Mouse (Mus musculus) MEL (cell line): ENCODE data around the gene Car6.

Experiments used
- CTCF ChIP-seq, 3 experiments: IDR thresholded peaks in 2 of 3; conservative IDR thresholded peaks in 1 of 3; 2 replicates each; pipeline ENCODE4 v1.5.1; 2011 to 2012; ENCODE audit warnings: low read length in 3 of 3, low read depth in 2 of 3, mild to moderate bottlenecking in 2 of 3, improper control_type of control experiment in 1 of 3, inconsistent platforms in 1 of 3, mixed read lengths in 1 of 3, moderate library complexity in 1 of 3; ENCODE audit not compliant: control insufficient read depth in 1 of 3, insufficient read depth in 1 of 3, poor library complexity in 1 of 3, severe bottlenecking in 1 of 3
- GATA1 ChIP-seq: IDR thresholded peaks from 2 replicates; pipeline ENCODE4 v1.6.1; 2011; ENCODE audit warnings: low read depth, low read length, improper control_type of control experiment
- MAX ChIP-seq: IDR thresholded peaks from 2 replicates; pipeline ENCODE4 v1.6.1; 2011; ENCODE audit warnings: low read length, improper control_type of control experiment
- MEF2A ChIP-seq: IDR thresholded peaks from 2 replicates; pipeline ENCODE4 v1.6.1; 2014; ENCODE audit warnings: low read depth, mild to moderate bottlenecking, inconsistent platforms, low read length, improper control_type of control experiment; ENCODE audit not compliant: poor library complexity, insufficient replicate concordance, severe bottlenecking; ENCODE audit errors: extremely low read depth
- POLR2A ChIP-seq, 2 experiments: IDR thresholded peaks; 2 replicates each; pipeline ENCODE4 v1.6.1; 2011 to 2012; ENCODE audit warnings: low read length in 2 of 2, mild to moderate bottlenecking in 2 of 2, control low read depth in 1 of 2, improper control_type of control experiment in 1 of 2, low read depth in 1 of 2, moderate library complexity in 1 of 2; ENCODE audit not compliant: control insufficient read depth in 1 of 2, insufficient read depth in 1 of 2, poor library complexity in 1 of 2
- POLR2AphosphoS2 ChIP-seq: IDR thresholded peaks from 2 replicates; pipeline ENCODE4 v1.6.1; 2011; ENCODE audit warnings: low read length, improper control_type of control experiment
- SMC3 ChIP-seq: IDR thresholded peaks from 2 replicates; pipeline ENCODE4 v1.6.1; 2011; ENCODE audit warnings: low read depth, low read length, improper control_type of control experiment
- UBTF ChIP-seq: IDR thresholded peaks from 2 replicates; pipeline ENCODE4 v1.6.1; 2012; ENCODE audit warnings: low read depth, mild to moderate bottlenecking, inconsistent platforms, low read length, improper control_type of control experiment, moderate library complexity, borderline replicate concordance; ENCODE audit not compliant: insufficient read depth
- ZKSCAN1 ChIP-seq: IDR thresholded peaks from 2 replicates; pipeline ENCODE4 v1.6.1; 2012; ENCODE audit warnings: low read depth, mild to moderate bottlenecking, inconsistent platforms, low read length, improper control_type of control experiment, moderate library complexity

GRCm38 (mm10) chr4:150162561-150163169 is 38.5 kb downstream of the Car6 start:
- TF ChIP-seq MAX (no peak), POLR2A (IDR thresholded peaks at IDR 0.05; ENCODE audit: control insufficient read depth in 1 of 2, insufficient read depth in 1 of 2, low read depth in 1 of 2, low read length in 2 of 2, poor library complexity in 1 of 2) (no peak), CTCF (IDR thresholded peaks at IDR 0.05 in 2 of 3, conservative IDR thresholded peaks at IDR 0.05 in 1 of 3; ENCODE audit: control insufficient read depth in 1 of 3, insufficient read depth in 1 of 3, low read depth in 2 of 3, low read length in 3 of 3, poor library complexity in 1 of 3, severe bottlenecking in 1 of 3) (peak; percentile 57 to 82 (median 62)), MEF2A (no peak), SMC3 (0 out of 2 replicates have a peak, but pooled peaks have one; percentile 1), GATA1 (no peak), ZKSCAN1 (no peak), UBTF (no peak), POLR2AphosphoS2 (no peak)
